Mouse (Mus musculus): ENCODE measurements around the gene Lekr1.

GRCm38 (mm10) chr3:65723664-65724063 is 57.6 kb downstream of the Lekr1 start:
- no peak for TF ChIP-seq CTCF (IDR thresholded peaks at IDR 0.05; ENCODE audit: low read depth)
- no peak for TF ChIP-seq EP300 (optimal IDR thresholded peaks at IDR 0.05)
